In genomic region chr4:128651530-128651929, GRCm38 (mm10) we compare ENCODE assay signal across 15 mouse cellular contexts. TPM values are rescaled to one million over a fixed set of nuclear protein-coding genes. Genes with fewer than 3 reads are reported as not detected.
DNase-seq lines count a peak whose midpoint lies in the region; ATAC-seq and TF ChIP-seq lines count a peak whose summit lies in the region.
"Had no signal": no experiment of that assay in that cellular context is flagged by ENCODE, and none has a peak within 500 bp of the region (broad histone marks: within the 10 kb centered on the region; RNA-seq: fewer than 3 reads in every experiment).

No protein-coding gene starts in this region.

- H3K4me1 ChIP-seq in hindbrain, postnatal 0 days (ENCODE audit: insufficient read depth, low read length) = peaks cover 4% of the 10 kb centered on the region; the same call in 1 of the 2 replicates
- peaks cover 39% of the 10 kb centered on the region for H3K4me1 ChIP-seq in hindbrain, embryonic 13.5 days (replicated peaks)
- H3K4me1 ChIP-seq in cerebellum, adult 2 months (ENCODE audit: control insufficient read depth, insufficient read depth, low read length) = peaks cover 12% of the 10 kb centered on the region
- H3K4me1 ChIP-seq in embryonic facial prominence, embryonic 14.5 days (ENCODE audit: control insufficient read depth, insufficient read depth, low read length) = peaks cover 12% of the 10 kb centered on the region; the same call in 1 of the 2 replicates
- H3K4me1 ChIP-seq in thymus, adult 2 months (replicated peaks; ENCODE audit: control insufficient read depth, insufficient read depth, low read length) = peaks cover 9% of the 10 kb centered on the region
- H3K4me1 ChIP-seq in forebrain, embryonic 10.5 days = peaks cover 72% of the 10 kb centered on the region

- no peak for TF ChIP-seq POLR2A in cerebellum, adult 2 months (IDR thresholded peaks at IDR 0.05; ENCODE audit: borderline replicate concordance, insufficient read depth, low read length)
- no peak for TF ChIP-seq POLR2A in thymus, adult 2 months (IDR thresholded peaks at IDR 0.05; ENCODE audit: control insufficient read depth, extremely low read depth, insufficient read depth, low read length, poor library complexity)

- no peaks in the 10 kb centered on the region for H3K27me3 ChIP-seq in hindbrain, postnatal 0 days (ENCODE audit: insufficient read depth, low read length)
- 0 out of 2 replicates have a peak, but pooled peaks cover 1% of the 10 kb centered on the region for H3K27me3 ChIP-seq in hindbrain, embryonic 13.5 days
- no peaks in the 10 kb centered on the region for H3K27me3 ChIP-seq in cerebellum, adult 2 months (ENCODE audit: control insufficient read depth, insufficient read depth, low read length)
- H3K27me3 ChIP-seq in embryonic facial prominence, embryonic 14.5 days (replicated peaks; ENCODE audit: control insufficient read depth, insufficient read depth, low read length) = no peaks in the 10 kb centered on the region
- H3K27me3 ChIP-seq in thymus, adult 2 months (ENCODE audit: control insufficient read depth, insufficient read depth, low read length) = no peaks in the 10 kb centered on the region
- peaks cover 29% of the 10 kb centered on the region for H3K27me3 ChIP-seq in forebrain, embryonic 10.5 days (ENCODE audit: poor library complexity, severe bottlenecking)

- peak; percentile 73 for DNase-seq in hindbrain, postnatal 0 days (ENCODE audit: low spot score)
- peak; percentile 20 for DNase-seq in Muller cell, postnatal 12 days (ENCODE audit: inconsistent ontology term)
- DNase-seq in cerebellum, adult 2 months = peak; percentile 82 to 92
- DNase-seq in embryonic facial prominence, embryonic 14.5 days (ENCODE audit: low spot score) = peak; percentile 45
- no peak for DNase-seq in thymus, adult 2 months
- DNase-seq in thymus, postnatal 0 days (ENCODE audit: low spot score) = no peak
- no peak for DNase-seq in forebrain, embryonic 10.5 days (ENCODE audit: extremely low spot score, low spot score)
- DNase-seq: kidney, postnatal 10 days; liver; midbrain, embryonic 14.5 days had no signal

- TF ChIP-seq CTCF in hindbrain, postnatal 0 days (IDR thresholded peaks at IDR 0.05; ENCODE audit: low read depth) = no peak
- TF ChIP-seq CTCF in cerebellum, adult 2 months (IDR thresholded peaks at IDR 0.05; ENCODE audit: borderline replicate concordance, insufficient read depth, low read depth, low read length) = no peak
- no peak for TF ChIP-seq CTCF in thymus, adult 2 months (IDR thresholded peaks at IDR 0.05; ENCODE audit: borderline replicate concordance, control insufficient read depth, extremely low read depth, insufficient read depth, low read length, poor library complexity)

- H3K36me3 ChIP-seq in hindbrain, postnatal 0 days (ENCODE audit: insufficient read depth, low read length) = no peaks in the 10 kb centered on the region
- no peaks in the 10 kb centered on the region for H3K36me3 ChIP-seq in hindbrain, embryonic 13.5 days
- H3K36me3 ChIP-seq in embryonic facial prominence, embryonic 14.5 days (ENCODE audit: control insufficient read depth, insufficient read depth, low read length) = no peaks in the 10 kb centered on the region
- H3K36me3 ChIP-seq in thymus, adult 2 months (ENCODE audit: control insufficient read depth, insufficient read depth, low read length) = no peaks in the 10 kb centered on the region
- no peaks in the 10 kb centered on the region for H3K36me3 ChIP-seq in forebrain, embryonic 10.5 days (replicated peaks)
- H3K36me3 ChIP-seq: embryonic facial prominence, embryonic 13.5 days; heart, embryonic 13.5 days had no signal

- 32% methylated on average over 3 of the region's 3 CpGs for WGBS in hindbrain, postnatal 0 days
- 59% methylated on average over 3 of the region's 3 CpGs for WGBS in hindbrain, embryonic 13.5 days
- 14% methylated on average over 3 of the region's 3 CpGs for WGBS in cerebellum, adult 2 months
- 39% methylated on average over 3 of the region's 3 CpGs for WGBS in embryonic facial prominence, embryonic 14.5 days
- WGBS in thymus, adult 2 months = 86% methylated on average over 3 of the region's 3 CpGs
- 78% methylated on average over 3 of the region's 3 CpGs for WGBS in forebrain, embryonic 10.5 days

- peak overlapping the region; percentile 27; the same call in 1 of the 2 replicates for H3K27ac ChIP-seq in hindbrain, postnatal 0 days
- H3K27ac ChIP-seq in hindbrain, embryonic 13.5 days = no peak overlapping the region
- no peak overlapping the region for H3K27ac ChIP-seq in cerebellum, adult 2 months (ENCODE audit: insufficient read depth, low read length)
- no peak overlapping the region for H3K27ac ChIP-seq in embryonic facial prominence, embryonic 14.5 days (replicated peaks; ENCODE audit: low read depth, low read length)
- no peak overlapping the region for H3K27ac ChIP-seq in thymus, adult 2 months (ENCODE audit: control insufficient read depth, insufficient read depth, low read length)
- no peak overlapping the region for H3K27ac ChIP-seq in forebrain, embryonic 10.5 days
- H3K27ac ChIP-seq: embryonic facial prominence, embryonic 13.5 days; heart, embryonic 13.5 days had no signal

- no peak overlapping the region for H3K4me2 ChIP-seq in hindbrain, postnatal 0 days (ENCODE audit: low read depth, low read length)
- H3K4me2 ChIP-seq in hindbrain, embryonic 13.5 days = no peak overlapping the region
- no peak overlapping the region for H3K4me2 ChIP-seq in embryonic facial prominence, embryonic 14.5 days (ENCODE audit: low read depth, low read length)
- H3K4me2 ChIP-seq: embryonic facial prominence, embryonic 13.5 days; heart, embryonic 13.5 days; lung, embryonic 14.5 days had no signal

- H3K4me3 ChIP-seq in hindbrain, postnatal 0 days (ENCODE audit: low read length) = no peak overlapping the region
- no peak overlapping the region for H3K4me3 ChIP-seq in hindbrain, embryonic 13.5 days
- H3K4me3 ChIP-seq in cerebellum, adult 2 months (replicated peaks; ENCODE audit: insufficient read depth, low read depth, low read length) = no peak overlapping the region
- no peak overlapping the region for H3K4me3 ChIP-seq in embryonic facial prominence, embryonic 14.5 days (ENCODE audit: low read depth, low read length)
- no peak overlapping the region for H3K4me3 ChIP-seq in thymus, adult 2 months (ENCODE audit: control insufficient read depth, insufficient read depth, low read length)
- H3K4me3 ChIP-seq in forebrain, embryonic 10.5 days = no peak overlapping the region
- H3K4me3 ChIP-seq: embryonic facial prominence, embryonic 13.5 days; heart, embryonic 13.5 days had no signal

- H3K9ac ChIP-seq in hindbrain, postnatal 0 days (replicated peaks; ENCODE audit: low read length) = no peak overlapping the region
- no peak overlapping the region for H3K9ac ChIP-seq in hindbrain, embryonic 13.5 days
- no peak overlapping the region for H3K9ac ChIP-seq in embryonic facial prominence, embryonic 14.5 days (ENCODE audit: low read depth, low read length)
- H3K9ac ChIP-seq: embryonic facial prominence, embryonic 13.5 days; heart, embryonic 13.5 days; lung, embryonic 14.5 days had no signal

- ATAC-seq in hindbrain, postnatal 0 days = no peak
- no peak for ATAC-seq in hindbrain, embryonic 13.5 days (ENCODE audit: low FRiP score)
- ATAC-seq in embryonic facial prominence, embryonic 14.5 days (ENCODE audit: low read depth) = no peak
- ATAC-seq: activated CD4-positive, CD25-positive, alpha-beta regulatory T cell, adult 4 months had no signal

- H3K9me3 ChIP-seq in hindbrain, postnatal 0 days (ENCODE audit: low read length) = no peaks in the 10 kb centered on the region
- H3K9me3 ChIP-seq in hindbrain, embryonic 13.5 days = no peaks in the 10 kb centered on the region
- H3K9me3 ChIP-seq in embryonic facial prominence, embryonic 14.5 days (ENCODE audit: control insufficient read depth, low read length) = no peaks in the 10 kb centered on the region
- H3K9me3 ChIP-seq in forebrain, embryonic 10.5 days = no peaks in the 10 kb centered on the region
- H3K9me3 ChIP-seq: embryonic facial prominence, embryonic 13.5 days; heart, embryonic 13.5 days had no signal

RNA-seq across cellular contexts. Expression of gene Phc2, which starts 3.0 kb away (rescaled TPM):
- total RNA-seq in hindbrain, postnatal 0 days (2014; rRNA removed) = 103 and 125 TPM in 2 replicates
- 46.1 and 50.7 TPM in 2 replicates for polyA plus RNA-seq in hindbrain, postnatal 0 days (2015; fragmentation: Nextera tagmentation; extraction: Ambion mirVana)
- polyA plus RNA-seq in hindbrain, embryonic 13.5 days (2015; fragmentation: Nextera tagmentation; extraction: Ambion mirVana) = 31.3 and 35.8 TPM in 2 replicates
- polyA plus RNA-seq in cerebellum, adult 2 months (2012; rRNA removed) = 133 and 144 TPM in 2 replicates
- polyA plus RNA-seq in embryonic facial prominence, embryonic 14.5 days (2014; fragmentation: Nextera tagmentation; extraction: Ambion mirVana) = 51.0 and 55.1 TPM in 2 replicates
- polyA plus RNA-seq in thymus, adult 2 months (2012; rRNA removed) = 139 and 149 TPM in 2 replicates
- 42.9 and 44.9 TPM in 2 replicates for polyA plus RNA-seq in thymus, postnatal 0 days (2015; fragmentation: Nextera tagmentation; extraction: Ambion mirVana)
- polyA plus RNA-seq in forebrain, embryonic 10.5 days (2016; fragmentation: Nextera tagmentation; extraction: Ambion mirVana) = 23.3 and 23.4 TPM in 2 replicates

RNA-seq across cellular contexts. Expression of gene Tlr12, which starts 33.1 kb away (rescaled TPM):
- 1.0 and 1.2 TPM in 2 replicates for total RNA-seq in hindbrain, postnatal 0 days (2014; rRNA removed)
- polyA plus RNA-seq in hindbrain, postnatal 0 days (2015; fragmentation: Nextera tagmentation; extraction: Ambion mirVana) = 0.89 and 1.4 TPM in 2 replicates
- polyA plus RNA-seq in hindbrain, embryonic 13.5 days (2015; fragmentation: Nextera tagmentation; extraction: Ambion mirVana) = 1.3 and 1.4 TPM in 2 replicates
- 0.49 and 0.52 TPM in 2 replicates for polyA plus RNA-seq in cerebellum, adult 2 months (2012; rRNA removed)
- polyA plus RNA-seq in embryonic facial prominence, embryonic 14.5 days (2014; fragmentation: Nextera tagmentation; extraction: Ambion mirVana) = 0.06 and 0.10 TPM in 2 replicates
- polyA plus RNA-seq in thymus, adult 2 months (2012; rRNA removed) = 42.8 and 46.6 TPM in 2 replicates
- 11.0 and 13.9 TPM in 2 replicates for polyA plus RNA-seq in thymus, postnatal 0 days (2015; fragmentation: Nextera tagmentation; extraction: Ambion mirVana)
- polyA plus RNA-seq in forebrain, embryonic 10.5 days (2016; fragmentation: Nextera tagmentation; extraction: Ambion mirVana) = 0.63 and 1.0 TPM in 2 replicates

RNA-seq across cellular contexts. Expression of gene Zscan20, which starts 41.6 kb away (rescaled TPM):
- 6.7 and 15.3 TPM in 2 replicates for total RNA-seq in hindbrain, postnatal 0 days (2014; rRNA removed)
- polyA plus RNA-seq in hindbrain, postnatal 0 days (2015; fragmentation: Nextera tagmentation; extraction: Ambion mirVana) = 1.8 and 1.9 TPM in 2 replicates
- 4.6 and 5.9 TPM in 2 replicates for polyA plus RNA-seq in hindbrain, embryonic 13.5 days (2015; fragmentation: Nextera tagmentation; extraction: Ambion mirVana)
- 4.9 and 5.2 TPM in 2 replicates for polyA plus RNA-seq in cerebellum, adult 2 months (2012; rRNA removed)
- polyA plus RNA-seq in embryonic facial prominence, embryonic 14.5 days (2014; fragmentation: Nextera tagmentation; extraction: Ambion mirVana) = 2.0 and 2.7 TPM in 2 replicates
- polyA plus RNA-seq in thymus, adult 2 months (2012; rRNA removed) = 7.7 and 9.4 TPM in 2 replicates
- polyA plus RNA-seq in thymus, postnatal 0 days (2015; fragmentation: Nextera tagmentation; extraction: Ambion mirVana) = 3.1 and 3.6 TPM in 2 replicates
- 6.3 and 7.0 TPM in 2 replicates for polyA plus RNA-seq in forebrain, embryonic 10.5 days (2016; fragmentation: Nextera tagmentation; extraction: Ambion mirVana)

Comparison
In these comparisons a context has a peak if more than half of its experiments do, and no peak if none do; other contexts are left out.
1. DNase-seq: peak in hindbrain, postnatal 0 days (single experiment), Muller cell, postnatal 12 days (single experiment), cerebellum, adult 2 months (2 of 2) and embryonic facial prominence, embryonic 14.5 days (single experiment); none in thymus, adult 2 months (single experiment), thymus, postnatal 0 days (single experiment) and forebrain, embryonic 10.5 days (single experiment).